Mouse (Mus musculus) cortical plate, adult 2 months (tissue): ENCODE data around the gene Cnot6l.

ENCODE experiments used
- CTCF ChIP-seq: fragments of 200-500 bp; IDR thresholded peaks from 2 replicates; pipeline ENCODE4 v1.5.1; 2011; ENCODE audit warnings: mild to moderate bottlenecking, control low read depth, low read length; ENCODE audit not compliant: insufficient read depth; ENCODE audit errors: extremely low read depth
- POLR2A ChIP-seq: fragments of 200-500 bp; IDR thresholded peaks from 2 replicates; pipeline ENCODE4 v1.6.1; 2011; ENCODE audit warnings: mild to moderate bottlenecking, low read length, control low read depth; ENCODE audit not compliant: insufficient read depth; ENCODE audit errors: extremely low read depth

- TF ChIP-seq CTCF (no peak), POLR2A (no peak)
Observed at GRCm38 (mm10) chr5:96130683-96131082, 33.3 kb downstream of the Cnot6l start.
